Mouse (Mus musculus): Measurements from ENCODE around the gene Uimc1. TPM values are rescaled to one million over a fixed set of nuclear protein-coding genes. Genes with fewer than 3 reads are reported as not detected.
A peak's percentile ranks its signal among the peaks of the same experiment; 100 is the strongest.

Uimc1 gene
- polyA plus RNA-seq, 1 experiment from 2014 or later: 26.3 TPM

DNA sequence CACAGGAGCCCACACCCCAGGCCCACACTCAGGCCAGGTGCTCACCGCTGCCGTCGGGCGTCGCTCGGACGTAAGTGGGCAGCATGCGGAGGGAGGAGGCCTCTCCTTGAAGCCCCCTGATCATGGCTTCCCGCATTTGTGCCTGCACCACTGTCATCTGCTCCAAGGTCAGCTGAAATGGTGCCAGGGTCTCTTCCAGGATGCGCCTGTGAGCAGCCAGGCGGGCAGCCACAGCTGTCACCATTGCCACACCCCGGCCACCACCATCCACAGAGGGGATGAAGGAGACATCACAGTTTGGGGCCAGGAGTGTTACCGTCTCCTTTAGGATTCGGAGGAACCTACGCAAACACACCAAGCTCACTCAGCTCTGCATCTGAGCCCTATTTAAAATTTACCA, 89.0 kb downstream of the Uimc1 start:
- Histone ChIP-seq H3K9me3 (no peaks in the 10 kb centered on the region), H3K36me3 (no peaks in the 10 kb centered on the region), H3K27ac (no peak overlapping the region), H3K9ac (no peak overlapping the region), H3K27me3 (no peaks in the 10 kb centered on the region), H3K4me1 (peaks cover 11% of the 10 kb centered on the region), H3K4me3 (no peak overlapping the region), H3K4me2 (no peak overlapping the region)
- ATAC-seq (ENCODE audit: borderline replicate concordance, extremely low read depth, low FRiP score, low TSS enrichment): no peak
- 88% methylated on average over 15 of the region's 15 CpGs for WGBS

- H3K9me3 ChIP-seq: no peaks in the 10 kb centered on the region
- H3K4me3 ChIP-seq: no peak overlapping the region
- H3K4me1 ChIP-seq: peaks cover 31% of the 10 kb centered on the region
- no peak overlapping the region for H3K9ac ChIP-seq
- WGBS: 75% methylated on average over 6 of the region's 6 CpGs
- H3K36me3 ChIP-seq: no peaks in the 10 kb centered on the region
- H3K27ac ChIP-seq: no peak overlapping the region
- H3K27me3 ChIP-seq: no peaks in the 10 kb centered on the region
- no peak overlapping the region for H3K4me2 ChIP-seq
- ATAC-seq (ENCODE audit: borderline replicate concordance, extremely low read depth, low FRiP score, low TSS enrichment): no peak
Observed at GRCm38 (mm10) chr13:55008589-55008988, 91.5 kb downstream of the Uimc1 start.

DNA sequence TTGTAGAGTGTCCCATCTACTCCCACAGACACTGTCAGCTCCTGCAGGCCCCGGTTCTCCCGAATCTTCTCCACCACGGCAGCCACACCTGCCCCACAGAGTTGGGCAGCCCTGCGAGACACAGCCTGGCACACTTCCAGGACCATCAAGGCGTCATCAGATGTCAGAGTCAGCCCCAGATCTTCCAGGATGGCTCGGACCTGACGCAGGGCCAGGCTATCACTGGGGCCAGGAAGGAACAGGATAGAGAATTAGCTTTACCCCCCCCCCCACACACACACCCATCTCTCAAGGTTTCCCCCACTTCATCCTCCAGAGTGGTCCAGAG, 93.7 kb downstream of the Uimc1 start:
- H3K27ac ChIP-seq: peak overlapping the region; percentile 68
- H3K4me1 ChIP-seq: peaks cover 22% of the 10 kb centered on the region
- no peak for ATAC-seq (ENCODE audit: borderline replicate concordance, extremely low read depth, low FRiP score, low TSS enrichment)
- 38% methylated on average over 7 of the region's 7 CpGs for WGBS
- no peaks in the 10 kb centered on the region for H3K9me3 ChIP-seq
- H3K27me3 ChIP-seq: no peaks in the 10 kb centered on the region
- H3K9ac ChIP-seq: no peak overlapping the region
- H3K4me2 ChIP-seq: peak overlapping the region; percentile 37
- no peaks in the 10 kb centered on the region for H3K36me3 ChIP-seq
- H3K4me3 ChIP-seq: no peak overlapping the region

GRCm38 (mm10) chr13:55005691-55006414, 94.2 kb downstream of the Uimc1 start:
- H3K27me3 ChIP-seq: no peaks in the 10 kb centered on the region
- H3K27ac ChIP-seq: peak overlapping the region; percentile 68
- ATAC-seq (ENCODE audit: borderline replicate concordance, extremely low read depth, low FRiP score, low TSS enrichment): peak; percentile 59; the same call in 1 of the 2 replicates
- H3K9ac ChIP-seq: no peak overlapping the region
- H3K9me3 ChIP-seq: no peaks in the 10 kb centered on the region
- no peak overlapping the region for H3K4me3 ChIP-seq
- no peaks in the 10 kb centered on the region for H3K36me3 ChIP-seq
- peaks cover 22% of the 10 kb centered on the region for H3K4me1 ChIP-seq
- 22% methylated on average over 31 of the region's 31 CpGs for WGBS
- peak overlapping the region; percentile 37 for H3K4me2 ChIP-seq

- WGBS: 39% methylated on average over 11 of the region's 11 CpGs
- ATAC-seq (ENCODE audit: borderline replicate concordance, extremely low read depth, low FRiP score, low TSS enrichment): peak; percentile 47; the same call in 1 of the 2 replicates
- Histone ChIP-seq H3K9me3 (no peaks in the 10 kb centered on the region), H3K4me3 (no peak overlapping the region), H3K36me3 (no peaks in the 10 kb centered on the region), H3K27me3 (no peaks in the 10 kb centered on the region), H3K9ac (no peak overlapping the region), H3K27ac (peak overlapping the region; percentile 68), H3K4me1 (peaks cover 22% of the 10 kb centered on the region), H3K4me2 (no peak overlapping the region)
Observed at GRCm38 (mm10) chr13:55004646-55005045, 95.5 kb downstream of the Uimc1 start.

- Histone ChIP-seq H3K4me1 (peaks cover 22% of the 10 kb centered on the region), H3K27ac (no peak overlapping the region), H3K9ac (no peak overlapping the region), H3K27me3 (no peaks in the 10 kb centered on the region), H3K4me3 (no peak overlapping the region), H3K36me3 (no peaks in the 10 kb centered on the region), H3K4me2 (no peak overlapping the region), H3K9me3 (no peaks in the 10 kb centered on the region)
- 72% methylated on average over 10 of the region's 10 CpGs for WGBS
- no peak for ATAC-seq (ENCODE audit: borderline replicate concordance, extremely low read depth, low FRiP score, low TSS enrichment)
Observed at GRCm38 (mm10) chr13:55002090-55002489, 98.0 kb downstream of the Uimc1 start.

GRCm38 (mm10) chr13:55000433-55000832, 99.7 kb downstream of the Uimc1 start:
- no peak overlapping the region for H3K4me3 ChIP-seq
- no peak overlapping the region for H3K9ac ChIP-seq
- H3K27me3 ChIP-seq: no peaks in the 10 kb centered on the region
- H3K4me1 ChIP-seq: peaks cover 12% of the 10 kb centered on the region
- WGBS: 75% methylated on average over 10 of the region's 10 CpGs
- no peaks in the 10 kb centered on the region for H3K9me3 ChIP-seq
- H3K27ac ChIP-seq: no peak overlapping the region
- ATAC-seq (ENCODE audit: borderline replicate concordance, extremely low read depth, low FRiP score, low TSS enrichment): no peak
- H3K36me3 ChIP-seq: no peaks in the 10 kb centered on the region
- H3K4me2 ChIP-seq: no peak overlapping the region

DNA sequence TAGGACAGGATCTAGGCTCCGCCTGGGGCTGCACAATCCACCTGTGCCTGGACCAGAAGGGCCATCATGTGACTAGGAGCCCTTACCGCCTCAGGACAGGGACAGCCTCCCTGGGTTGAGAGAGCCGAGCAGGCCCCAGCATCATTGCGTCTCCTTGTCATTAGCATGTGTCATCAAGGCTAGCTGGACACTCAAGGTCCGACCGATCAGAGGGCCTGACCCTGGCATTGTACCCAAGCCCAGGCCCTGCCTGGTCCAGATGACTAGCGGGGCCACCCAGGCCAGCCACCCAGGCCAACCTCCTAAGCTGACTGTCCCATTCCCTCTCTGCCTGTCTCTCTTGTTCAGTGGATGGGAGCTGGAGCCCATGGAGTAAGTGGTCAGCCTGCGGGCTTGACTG, 102.5 kb downstream of the Uimc1 start:
- Histone ChIP-seq H3K27me3 (no peaks in the 10 kb centered on the region), H3K4me2 (no peak overlapping the region), H3K9me3 (no peaks in the 10 kb centered on the region), H3K9ac (no peak overlapping the region), H3K4me1 (no peaks in the 10 kb centered on the region), H3K36me3 (no peaks in the 10 kb centered on the region), H3K27ac (no peak overlapping the region), H3K4me3 (no peak overlapping the region)
- ATAC-seq (ENCODE audit: borderline replicate concordance, extremely low read depth, low FRiP score, low TSS enrichment): no peak
- 87% methylated on average over 8 of the region's 8 CpGs for WGBS

DNA sequence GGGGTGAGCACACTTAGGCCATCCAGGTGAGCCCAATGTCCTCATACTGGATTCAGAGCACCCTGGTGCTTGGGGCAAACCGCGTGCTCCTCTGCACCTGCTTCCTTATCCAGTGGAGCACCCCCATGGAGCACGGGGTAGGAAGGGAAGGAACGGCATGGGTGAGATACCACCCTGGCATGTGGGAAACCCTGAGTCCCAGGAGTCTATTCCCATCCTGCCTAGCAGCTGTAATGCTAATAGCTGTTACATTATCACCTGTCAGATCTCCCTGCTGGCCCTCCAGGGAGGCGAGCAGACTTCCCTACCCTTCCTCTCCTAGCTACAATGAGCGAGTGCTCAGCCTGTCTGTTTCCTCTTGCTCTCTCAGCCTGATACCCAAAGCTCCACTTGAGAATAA, 104.9 kb downstream of the Uimc1 start:
- Histone ChIP-seq H3K4me1 (no peaks in the 10 kb centered on the region), H3K4me2 (no peak overlapping the region), H3K9ac (no peak overlapping the region), H3K27me3 (no peaks in the 10 kb centered on the region), H3K4me3 (no peak overlapping the region), H3K27ac (no peak overlapping the region), H3K36me3 (no peaks in the 10 kb centered on the region), H3K9me3 (no peaks in the 10 kb centered on the region)
- WGBS: 53% methylated on average over 6 of the region's 6 CpGs
- ATAC-seq (ENCODE audit: borderline replicate concordance, extremely low read depth, low FRiP score, low TSS enrichment): no peak

- ATAC-seq (ENCODE audit: borderline replicate concordance, extremely low read depth, low FRiP score, low TSS enrichment): no peak
- Histone ChIP-seq H3K4me3 (no peak overlapping the region), H3K27ac (no peak overlapping the region), H3K9ac (no peak overlapping the region), H3K27me3 (no peaks in the 10 kb centered on the region), H3K4me1 (no peaks in the 10 kb centered on the region), H3K9me3 (no peaks in the 10 kb centered on the region), H3K4me2 (no peak overlapping the region), H3K36me3 (no peaks in the 10 kb centered on the region)
- 23% methylated on average over 4 of the region's 4 CpGs for WGBS
Observed at GRCm38 (mm10) chr13:54994576-54994975, 105.5 kb downstream of the Uimc1 start.

DNA sequence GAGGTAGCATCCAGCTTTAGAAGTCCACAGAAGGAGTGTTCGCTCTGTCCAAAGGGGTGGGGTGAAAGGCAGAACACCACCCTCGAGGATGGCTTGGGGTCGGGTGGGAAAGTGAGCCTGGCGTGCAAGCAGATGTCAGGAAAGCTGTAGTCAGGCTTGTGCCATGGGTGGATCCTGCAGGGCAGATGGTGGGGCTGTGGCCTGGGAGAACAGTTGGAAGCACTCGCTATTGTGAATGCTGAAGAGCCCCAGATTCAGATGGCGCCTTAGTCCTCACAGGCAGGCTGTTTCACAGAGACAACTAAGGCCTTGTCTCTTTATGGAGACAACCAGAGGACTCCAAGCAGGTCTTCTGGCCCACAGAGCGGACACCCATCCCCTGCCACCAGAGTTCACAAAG, 107.9 kb downstream of the Uimc1 start:
- ATAC-seq (ENCODE audit: borderline replicate concordance, extremely low read depth, low FRiP score, low TSS enrichment): no peak
- WGBS: 85% methylated on average over 7 of the region's 7 CpGs
- no peak overlapping the region for H3K27ac ChIP-seq

DNA sequence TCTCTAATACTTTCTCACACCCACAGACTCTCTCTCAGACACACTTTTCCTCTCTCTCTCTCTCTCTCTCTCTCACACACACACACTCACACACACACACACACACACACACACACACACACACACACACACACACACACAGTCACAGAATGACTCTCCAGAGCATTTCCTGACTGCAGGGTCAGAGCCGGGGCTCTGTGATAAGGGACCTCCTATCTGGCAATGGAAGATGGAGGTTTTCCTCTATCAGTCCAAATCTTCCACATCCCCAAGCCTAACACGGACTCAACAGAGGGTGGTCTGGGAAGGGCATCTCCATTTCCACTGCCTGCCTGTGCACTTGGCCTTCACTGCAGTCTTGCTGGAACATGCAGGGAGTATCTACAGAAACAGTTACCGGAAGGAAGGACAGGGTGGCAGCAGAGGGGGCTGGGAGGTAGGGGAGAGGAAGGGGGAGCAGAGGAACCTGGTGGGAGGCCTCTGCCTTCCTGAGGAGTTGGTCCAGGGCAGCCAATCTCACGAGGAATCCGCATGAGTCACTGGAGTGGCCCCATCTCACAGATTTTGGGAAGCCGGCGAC, 111.8 kb downstream of the Uimc1 start:
- H3K4me2 ChIP-seq: no peak overlapping the region
- H3K4me1 ChIP-seq: peaks cover 5% of the 10 kb centered on the region
- no peaks in the 10 kb centered on the region for H3K9me3 ChIP-seq
- no peak overlapping the region for H3K4me3 ChIP-seq
- no peak for ATAC-seq (ENCODE audit: borderline replicate concordance, extremely low read depth, low FRiP score, low TSS enrichment)
- WGBS: 35% methylated on average over 7 of the region's 7 CpGs
- no peaks in the 10 kb centered on the region for H3K27me3 ChIP-seq
- no peak overlapping the region for H3K9ac ChIP-seq
- no peak overlapping the region for H3K27ac ChIP-seq
- no peaks in the 10 kb centered on the region for H3K36me3 ChIP-seq

More for the DNA sequence above, 107.9 kb downstream of the Uimc1 start:
- Histone ChIP-seq H3K4me1 (peaks cover 5% of the 10 kb centered on the region), H3K36me3 (no peaks in the 10 kb centered on the region), H3K9ac (no peak overlapping the region), H3K9me3 (no peaks in the 10 kb centered on the region), H3K4me2 (no peak overlapping the region), H3K4me3 (no peak overlapping the region), H3K27me3 (no peaks in the 10 kb centered on the region)

All from lung, embryonic 15.5 days (tissue).